Mouse (Mus musculus): ENCODE data around the gene Mef2d. TPM values are rescaled to one million over a fixed set of nuclear protein-coding genes. Genes with fewer than 3 reads are reported as not detected.
A peak's percentile ranks its signal among the peaks of the same experiment; 100 is the strongest.

Mef2d gene
- polyA plus RNA-seq, 1 experiment from 2014 or later = 21.5 TPM

DNA sequence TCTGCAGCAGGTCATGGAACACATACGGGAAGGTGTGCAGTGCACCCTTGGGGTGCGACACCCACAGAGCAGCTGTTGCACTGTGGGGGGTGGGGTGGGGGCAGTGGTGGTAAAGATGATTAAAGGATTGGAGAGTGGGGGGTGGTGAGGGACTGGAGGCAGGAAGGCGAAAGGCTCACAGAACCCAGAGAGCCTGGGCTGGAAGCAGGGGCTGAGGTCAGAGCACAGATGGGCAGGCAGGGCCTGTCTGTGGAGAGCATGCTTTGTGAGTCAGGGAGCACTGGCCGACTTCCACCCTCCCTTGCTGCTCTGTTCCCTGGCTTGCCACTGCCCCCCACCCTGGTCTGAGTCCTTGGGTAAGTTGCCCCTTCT, 3.2 kb downstream of the Mef2d start:
- no peak for ATAC-seq (replicated peaks; ENCODE audit: low FRiP score)
- Histone ChIP-seq H3K27ac (peak overlapping the region; percentile 99; the same call in 1 of the 2 replicates), H3K36me3 (peaks cover 4% of the 10 kb centered on the region; the same call in 1 of the 2 replicates), H3K4me3 (replicated peaks) (peak overlapping the region; percentile 95; the same call in 1 of the 2 replicates), H3K4me2 (peak overlapping the region; percentile 96), H3K27me3 (no peaks in the 10 kb centered on the region), H3K4me1 (peaks cover 87% of the 10 kb centered on the region), H3K9ac (peak overlapping the region; percentile 29; the same call in 1 of the 2 replicates), H3K9me3 (replicated peaks) (no peaks in the 10 kb centered on the region)
- WGBS = 23% methylated on average over 4 of the region's 4 CpGs

DNA sequence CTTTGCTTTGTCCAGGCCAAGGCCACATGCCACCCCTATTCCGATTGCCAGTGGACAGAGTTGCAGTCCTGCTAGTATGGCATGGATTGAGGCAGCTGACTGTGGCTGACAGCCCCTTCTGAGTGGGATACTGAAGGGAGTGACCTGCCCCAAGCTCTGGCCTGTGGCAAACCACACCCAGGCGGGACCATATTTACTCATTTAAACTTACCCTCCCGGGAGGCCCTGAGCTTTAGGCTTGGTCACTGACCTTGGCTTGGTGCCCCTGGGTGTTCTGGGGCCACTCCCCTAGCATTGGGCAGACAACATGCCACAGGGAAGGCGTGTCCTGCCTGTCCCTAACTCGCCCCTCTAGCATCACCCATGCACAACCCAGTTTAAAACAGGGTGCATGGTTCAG, 3.8 kb downstream of the Mef2d start:
- no peaks in the 10 kb centered on the region for H3K9me3 ChIP-seq (replicated peaks)
- H3K4me1 ChIP-seq = peaks cover 87% of the 10 kb centered on the region
- H3K9ac ChIP-seq = peak overlapping the region; percentile 29
- peaks cover 4% of the 10 kb centered on the region; the same call in 1 of the 2 replicates for H3K36me3 ChIP-seq
- WGBS = 58% methylated on average over 5 of the region's 5 CpGs
- 0 out of 2 replicates have a peak overlapping the region, but pooled peaks have one; percentile 6 for H3K27ac ChIP-seq
- 0 out of 2 replicates have a peak overlapping the region, but pooled peaks have one; percentile 95 for H3K4me3 ChIP-seq (replicated peaks)
- ATAC-seq (replicated peaks; ENCODE audit: low FRiP score) = no peak
- H3K4me2 ChIP-seq = peak overlapping the region; percentile 96
- no peaks in the 10 kb centered on the region for H3K27me3 ChIP-seq

DNA sequence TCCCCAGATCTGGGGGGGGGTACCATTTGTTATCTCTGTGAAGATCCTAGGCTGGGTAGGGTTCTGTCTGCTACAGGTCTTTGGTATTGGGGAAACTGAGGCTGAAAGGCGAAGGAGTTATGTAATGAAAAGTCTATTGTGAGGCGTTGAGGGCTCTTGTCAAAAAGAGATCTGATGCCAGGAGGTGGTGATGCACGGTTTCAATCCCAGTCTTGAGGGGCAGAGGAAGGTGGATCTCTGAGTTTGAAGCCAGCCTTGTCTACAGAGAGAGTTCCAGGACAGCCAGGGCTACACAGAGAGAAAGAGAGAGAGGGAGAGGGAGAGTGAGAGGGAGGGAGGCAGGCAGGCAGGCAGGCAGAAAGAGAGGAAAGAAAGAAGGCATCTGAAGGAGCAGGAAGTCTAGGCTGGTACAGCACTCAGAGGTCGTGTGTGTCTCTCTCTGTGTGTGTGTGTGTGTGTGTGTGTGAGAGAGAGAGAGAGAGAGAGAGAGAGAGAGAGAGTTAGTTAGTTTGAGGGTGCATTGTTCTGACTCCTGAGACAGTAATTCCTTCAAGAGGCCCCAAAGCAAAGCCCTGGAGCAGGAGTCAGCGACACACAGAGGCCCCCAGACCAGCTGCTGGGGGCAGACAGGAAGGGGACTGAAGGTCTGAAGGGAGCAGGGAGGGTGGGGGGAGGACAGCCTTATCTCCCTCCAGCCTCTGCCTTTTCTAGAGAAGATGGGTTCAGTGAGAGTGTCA, 4.4 kb downstream of the Mef2d start:
- Histone ChIP-seq H3K9me3 (replicated peaks) (no peaks in the 10 kb centered on the region), H3K4me1 (peaks cover 85% of the 10 kb centered on the region), H3K27me3 (no peaks in the 10 kb centered on the region), H3K4me2 (peak overlapping the region; percentile 96; the same call in 1 of the 2 replicates), H3K4me3 (replicated peaks) (no peak overlapping the region), H3K9ac (peak overlapping the region; percentile 29), H3K36me3 (peaks cover 4% of the 10 kb centered on the region; the same call in 1 of the 2 replicates), H3K27ac (no peak overlapping the region)
- 43% methylated on average over 5 of the region's 5 CpGs for WGBS
- no peak for ATAC-seq (replicated peaks; ENCODE audit: low FRiP score)

DNA sequence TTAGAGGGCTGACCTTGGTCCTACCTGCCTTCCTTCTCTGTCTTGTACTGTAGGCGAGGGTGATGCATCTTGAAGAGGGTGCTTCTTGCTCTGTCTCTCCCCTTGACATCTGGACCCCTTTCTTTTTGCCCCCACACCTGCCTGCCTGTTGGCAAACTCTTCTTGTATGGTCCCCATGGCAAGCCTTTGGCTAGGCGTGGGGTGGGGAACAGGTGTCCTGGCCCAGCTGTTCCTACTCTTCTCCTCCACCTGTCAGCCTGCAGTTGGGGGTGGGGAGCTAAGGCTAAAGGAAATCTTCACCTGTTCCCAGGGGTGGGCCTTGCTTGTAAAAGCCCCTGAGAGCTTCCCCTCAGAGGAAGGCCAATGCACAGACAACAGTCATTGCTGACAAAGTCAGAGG, 5.3 kb downstream of the Mef2d start:
- Histone ChIP-seq H3K4me3 (replicated peaks) (no peak overlapping the region), H3K27ac (no peak overlapping the region), H3K4me2 (no peak overlapping the region), H3K9me3 (replicated peaks) (no peaks in the 10 kb centered on the region), H3K36me3 (peaks cover 4% of the 10 kb centered on the region; the same call in 1 of the 2 replicates), H3K4me1 (peaks cover 83% of the 10 kb centered on the region), H3K9ac (no peak overlapping the region), H3K27me3 (no peaks in the 10 kb centered on the region)
- ATAC-seq (replicated peaks; ENCODE audit: low FRiP score) = no peak
- 83% methylated on average over 2 of the region's 2 CpGs for WGBS

DNA sequence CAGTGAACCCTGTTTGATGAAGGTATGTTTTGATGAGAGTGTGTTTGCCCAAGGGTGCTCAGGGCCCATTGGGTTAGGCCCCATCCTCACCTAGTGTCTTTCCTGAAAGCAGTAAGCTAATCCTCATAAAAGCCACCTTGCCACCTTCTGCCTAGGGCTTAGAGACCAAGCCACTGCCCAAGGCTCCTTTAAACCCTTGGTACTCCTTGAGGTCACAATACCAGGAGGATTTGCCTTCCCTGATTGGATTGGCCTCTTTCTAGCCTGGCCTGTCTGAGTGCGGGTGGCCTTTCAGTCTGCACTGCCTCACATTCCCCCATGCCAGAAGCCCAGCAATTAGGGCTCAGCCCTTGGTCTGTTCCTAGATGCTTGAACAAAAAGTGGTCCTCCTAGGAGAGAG, 5.7 kb downstream of the Mef2d start:
- Histone ChIP-seq H3K9ac (no peak overlapping the region), H3K27ac (no peak overlapping the region), H3K36me3 (peaks cover 4% of the 10 kb centered on the region; the same call in 1 of the 2 replicates), H3K4me3 (replicated peaks) (no peak overlapping the region), H3K27me3 (no peaks in the 10 kb centered on the region), H3K4me2 (no peak overlapping the region), H3K9me3 (replicated peaks) (no peaks in the 10 kb centered on the region), H3K4me1 (peaks cover 83% of the 10 kb centered on the region)
- WGBS = 89% methylated on average over 1 of the region's 1 CpGs
- ATAC-seq (replicated peaks; ENCODE audit: low FRiP score) = no peak

DNA sequence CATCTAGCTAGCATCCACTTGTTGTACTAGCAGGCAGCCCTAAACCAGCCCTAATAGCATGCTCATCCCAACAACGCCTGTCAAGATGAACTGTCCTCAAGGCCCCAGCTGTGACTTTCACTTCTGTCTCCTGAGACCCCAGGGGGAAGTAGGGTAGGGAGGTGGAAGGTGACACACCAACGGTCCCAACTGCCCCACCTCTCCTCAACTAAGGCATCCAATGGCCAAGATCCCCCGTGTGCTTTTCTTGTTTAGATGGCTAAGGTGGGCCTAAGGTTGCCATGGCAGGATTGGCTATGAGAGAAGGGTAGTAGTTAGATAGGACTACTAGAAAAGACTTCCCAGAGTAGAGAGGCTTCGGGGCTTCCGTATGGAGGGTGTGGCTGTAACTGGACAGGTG, 6.2 kb downstream of the Mef2d start:
- Histone ChIP-seq H3K27ac (0 out of 2 replicates have a peak overlapping the region, but pooled peaks have one; percentile 81), H3K4me1 (peaks cover 81% of the 10 kb centered on the region), H3K9me3 (replicated peaks) (no peaks in the 10 kb centered on the region), H3K36me3 (peaks cover 4% of the 10 kb centered on the region; the same call in 1 of the 2 replicates), H3K4me3 (replicated peaks) (no peak overlapping the region), H3K4me2 (no peak overlapping the region), H3K9ac (no peak overlapping the region), H3K27me3 (no peaks in the 10 kb centered on the region)
- ATAC-seq (replicated peaks; ENCODE audit: low FRiP score) = no peak
- WGBS = 87% methylated on average over 5 of the region's 5 CpGs

DNA sequence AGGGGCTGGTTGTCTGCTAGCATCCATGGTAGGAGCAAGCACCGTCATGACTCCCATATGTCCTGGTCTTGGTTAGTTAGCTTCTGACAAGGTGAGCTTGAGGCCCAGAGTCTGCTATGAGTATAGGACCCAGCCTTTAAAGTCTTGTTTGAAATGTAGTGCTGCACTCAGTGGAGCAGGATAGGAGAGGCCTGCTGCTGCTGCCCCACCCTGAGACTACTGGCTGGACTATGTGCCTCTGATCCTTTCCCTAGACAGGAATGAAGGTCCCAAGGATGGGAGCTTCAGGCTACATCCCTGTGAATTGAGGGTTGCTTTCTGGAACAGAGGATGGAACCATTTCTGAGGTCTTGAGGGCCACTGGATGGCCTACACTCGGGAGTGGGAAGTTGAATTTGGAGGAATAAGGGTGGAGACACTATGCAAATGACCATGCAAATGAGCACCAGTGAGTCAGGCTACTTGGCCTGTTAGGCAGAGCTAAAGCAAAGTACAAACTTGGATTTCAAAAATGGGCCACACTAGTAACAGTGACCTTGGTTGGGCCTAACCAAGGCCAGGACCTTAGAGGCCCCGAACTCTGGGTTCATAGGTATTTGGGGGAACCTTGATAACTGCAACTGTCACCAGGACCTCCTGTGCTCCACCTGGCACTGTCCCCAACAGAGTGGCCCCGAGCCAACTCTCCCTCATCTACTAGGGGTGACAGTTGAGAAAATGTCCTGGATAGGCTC, 6.8 kb downstream of the Mef2d start:
- peaks cover 4% of the 10 kb centered on the region; the same call in 1 of the 2 replicates for H3K36me3 ChIP-seq

DNA sequence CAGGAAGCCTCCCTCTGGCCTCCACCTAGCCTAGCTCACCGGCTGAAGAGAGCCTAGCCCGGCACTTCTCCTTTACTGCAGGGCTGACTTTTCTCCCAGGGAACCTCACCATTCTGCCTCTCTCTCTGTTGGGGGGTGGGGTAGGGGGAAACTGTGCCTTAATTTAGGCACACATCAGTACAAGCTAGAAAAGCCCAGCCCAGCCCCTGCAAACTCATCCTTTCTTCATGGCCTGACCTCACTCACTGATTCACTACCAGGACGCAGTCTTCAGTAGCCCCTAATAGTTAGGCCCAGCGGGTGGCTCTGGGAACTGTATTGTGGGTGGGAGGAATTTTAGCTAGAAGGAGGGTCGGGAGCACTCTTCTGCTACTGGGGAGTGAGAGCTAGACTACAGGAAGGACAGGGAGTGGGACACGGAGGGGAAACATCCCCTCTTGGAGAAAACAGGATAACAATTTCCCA, 7.4 kb downstream of the Mef2d start:
- Histone ChIP-seq H3K4me2 (peak overlapping the region; percentile 44), H3K27ac (peak overlapping the region; percentile 81), H3K9ac (peak overlapping the region; percentile 43; the same call in 1 of the 2 replicates), H3K27me3 (no peaks in the 10 kb centered on the region), H3K9me3 (replicated peaks) (no peaks in the 10 kb centered on the region), H3K36me3 (peaks cover 4% of the 10 kb centered on the region; the same call in 1 of the 2 replicates), H3K4me3 (replicated peaks) (no peak overlapping the region), H3K4me1 (peaks cover 69% of the 10 kb centered on the region)
- ATAC-seq (replicated peaks; ENCODE audit: low FRiP score) = no peak
- 25% methylated on average over 6 of the region's 6 CpGs for WGBS

More for the DNA sequence above, 6.8 kb downstream of the Mef2d start:
- 57% methylated on average over 4 of the region's 4 CpGs for WGBS
- Histone ChIP-seq H3K27me3 (no peaks in the 10 kb centered on the region), H3K4me3 (replicated peaks) (no peak overlapping the region), H3K9me3 (replicated peaks) (no peaks in the 10 kb centered on the region), H3K27ac (peak overlapping the region; percentile 81), H3K4me2 (peak overlapping the region; percentile 44), H3K4me1 (peaks cover 75% of the 10 kb centered on the region), H3K9ac (peak overlapping the region; percentile 43; the same call in 1 of the 2 replicates)
- no peak for ATAC-seq (replicated peaks; ENCODE audit: low FRiP score)

DNA sequence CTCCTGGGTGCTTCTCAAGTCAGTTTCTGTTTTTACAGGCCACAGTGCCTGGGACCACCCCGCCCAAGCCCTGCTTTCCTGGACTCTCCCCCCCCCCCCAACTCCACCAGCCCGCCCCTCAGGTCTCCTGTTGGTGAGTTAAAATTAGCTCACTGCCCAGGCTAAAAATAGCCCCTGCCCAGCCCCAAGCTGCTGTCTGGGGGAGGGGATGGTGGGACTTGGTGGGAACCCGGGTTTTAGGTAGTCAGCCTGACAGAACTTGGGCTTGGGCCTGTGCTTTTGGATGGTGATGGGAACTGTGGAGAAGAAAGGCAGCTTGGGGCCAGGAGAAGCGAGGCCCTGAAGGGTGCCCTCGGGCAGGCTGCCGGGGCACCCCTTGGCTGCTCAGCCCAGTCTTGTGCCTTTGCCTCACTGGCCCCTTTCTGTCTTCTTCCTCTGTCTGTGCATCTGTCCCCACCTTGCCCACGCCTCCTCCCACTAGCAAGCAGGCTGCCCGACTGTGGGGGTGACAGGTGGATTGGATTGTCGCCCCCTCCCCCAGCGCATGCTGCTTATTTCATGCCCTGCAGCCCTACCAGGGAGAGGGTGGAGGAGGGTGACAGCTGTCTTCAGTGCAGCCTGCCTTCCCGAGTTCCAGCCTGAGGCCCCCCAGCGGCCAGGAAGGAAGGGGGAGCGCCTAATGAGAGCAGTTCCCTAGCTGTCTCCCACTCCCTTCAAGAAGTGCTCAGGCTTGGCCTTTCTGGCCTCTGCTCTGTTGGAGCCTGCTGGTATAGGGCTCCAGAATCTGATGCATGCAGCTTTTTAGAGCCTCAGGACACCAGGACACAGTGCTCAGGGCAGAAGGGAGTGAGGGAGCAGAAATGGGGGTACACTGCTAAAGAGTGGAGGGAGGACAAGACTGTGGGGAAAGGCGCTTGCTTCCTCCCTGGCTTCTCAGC, 8.2 kb downstream of the Mef2d start:
- no peaks in the 10 kb centered on the region for H3K27me3 ChIP-seq
- 0 out of 2 replicates have a peak overlapping the region, but pooled peaks have one; percentile 3 for H3K4me3 ChIP-seq (replicated peaks)
- H3K4me1 ChIP-seq = peaks cover 61% of the 10 kb centered on the region
- H3K4me2 ChIP-seq = peak overlapping the region; percentile 44
- H3K9ac ChIP-seq = peak overlapping the region; percentile 43; the same call in 1 of the 2 replicates
- peak overlapping the region; percentile 81 for H3K27ac ChIP-seq
- peak; percentile 55 for ATAC-seq (replicated peaks; ENCODE audit: low FRiP score)
- H3K9me3 ChIP-seq (replicated peaks) = no peaks in the 10 kb centered on the region
- H3K36me3 ChIP-seq = peaks cover 10% of the 10 kb centered on the region
- 20% methylated on average over 14 of the region's 14 CpGs for WGBS

DNA sequence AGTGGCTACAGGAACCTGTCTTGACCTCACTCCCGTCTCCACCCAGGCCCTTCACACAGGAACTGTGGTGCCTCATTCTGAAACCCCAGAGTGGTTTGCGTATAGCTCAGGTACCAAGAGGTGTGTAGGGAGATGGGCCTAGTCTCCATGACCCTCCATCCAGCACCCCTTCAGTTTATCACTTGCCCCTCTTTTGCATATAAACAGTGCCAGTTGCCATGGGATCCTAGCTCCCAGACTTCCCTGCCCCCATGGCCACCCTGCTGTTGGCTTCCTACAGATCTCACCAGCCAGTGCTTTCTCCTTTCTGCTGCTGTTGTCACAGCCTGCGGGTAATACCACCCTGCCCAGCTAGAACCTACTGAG, 8.8 kb downstream of the Mef2d start:
- peak overlapping the region; percentile 81; the same call in 1 of the 2 replicates for H3K27ac ChIP-seq
- H3K36me3 ChIP-seq = peaks cover 11% of the 10 kb centered on the region
- peaks cover 54% of the 10 kb centered on the region for H3K4me1 ChIP-seq
- H3K4me2 ChIP-seq = no peak overlapping the region
- no peaks in the 10 kb centered on the region for H3K27me3 ChIP-seq
- no peaks in the 10 kb centered on the region for H3K9me3 ChIP-seq (replicated peaks)
- WGBS = 75% methylated on average over 3 of the region's 3 CpGs
- no peak for ATAC-seq (replicated peaks; ENCODE audit: low FRiP score)
- H3K4me3 ChIP-seq (replicated peaks) = no peak overlapping the region
- H3K9ac ChIP-seq = no peak overlapping the region

DNA sequence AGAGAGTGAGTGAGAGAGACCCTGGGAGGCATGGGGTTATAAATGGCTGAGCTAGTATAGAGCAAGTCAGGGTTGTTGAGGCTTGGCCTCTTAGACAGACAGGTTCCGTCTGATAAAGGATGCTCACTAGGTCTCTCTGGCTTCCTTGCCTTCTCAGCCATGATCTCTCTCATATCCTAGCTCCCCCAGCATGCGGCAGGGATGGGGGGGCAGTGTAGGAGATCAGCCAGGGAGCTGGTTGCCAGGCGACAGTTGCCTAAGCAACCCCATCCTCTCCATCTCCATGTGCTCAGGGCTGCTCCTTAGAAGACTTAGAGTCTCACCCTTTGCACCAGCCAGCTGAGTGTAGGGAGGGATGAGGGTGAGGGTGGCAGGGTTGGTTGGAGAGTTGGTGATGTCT, 9.9 kb downstream of the Mef2d start:
- H3K9me3 ChIP-seq (replicated peaks) = no peaks in the 10 kb centered on the region
- no peaks in the 10 kb centered on the region for H3K27me3 ChIP-seq
- no peak overlapping the region for H3K4me2 ChIP-seq
- 83% methylated on average over 3 of the region's 3 CpGs for WGBS
- no peak overlapping the region for H3K4me3 ChIP-seq (replicated peaks)
- H3K27ac ChIP-seq = no peak overlapping the region
- peaks cover 44% of the 10 kb centered on the region for H3K4me1 ChIP-seq
- H3K36me3 ChIP-seq = peaks cover 22% of the 10 kb centered on the region
- no peak overlapping the region for H3K9ac ChIP-seq
- no peak for ATAC-seq (replicated peaks; ENCODE audit: low FRiP score)
